Mouse (Mus musculus) neural tube, embryonic 15.5 days (tissue): ENCODE measurements around the gene Pdgfra. TPM values are rescaled to one million over a fixed set of nuclear protein-coding genes. Genes with fewer than 3 reads are reported as not detected.

Experiments used
- ATAC-seq: fragments of 200-750 bp; cut with Nextera tagmentation; 2 replicates; pipeline ENCODE4 v1.8.0; 2017; ENCODE audit warnings: mild to moderate bottlenecking, moderate TSS enrichment, moderate library complexity; ENCODE audit not compliant: low FRiP score
- H3K27ac ChIP-seq: fragments of 300-500 bp; sonication (generic); replicated peaks from 2 replicates; pipeline ENCODE4 v1.5.1; 2015; ENCODE audit warnings: mild to moderate bottlenecking, inconsistent platforms
- H3K27me3 ChIP-seq: fragments of 300-500 bp; sonication (generic); replicated peaks from 2 replicates; pipeline ENCODE4 v1.6.1; 2015; ENCODE audit warnings: inconsistent platforms
- H3K36me3 ChIP-seq: fragments of 300-500 bp; sonication (generic); 2 replicates; pipeline ENCODE4 v1.6.1; 2015; ENCODE audit warnings: inconsistent platforms
- H3K4me1 ChIP-seq: fragments of 300-500 bp; sonication (generic); 2 replicates; pipeline ENCODE4 v1.6.1; 2015; ENCODE audit warnings: inconsistent platforms
- H3K4me2 ChIP-seq: fragments of 300-500 bp; sonication (generic); 2 replicates; pipeline ENCODE4 v1.6.1; 2015; ENCODE audit warnings: inconsistent platforms, mild to moderate bottlenecking, moderate library complexity
- H3K4me3 ChIP-seq: fragments of 300-500 bp; sonication (generic); replicated peaks from 2 replicates; pipeline ENCODE4 v1.5.1; 2015; ENCODE audit warnings: mild to moderate bottlenecking, inconsistent platforms
- H3K9ac ChIP-seq: fragments of 300-500 bp; sonication (generic); replicated peaks from 2 replicates; pipeline ENCODE4 v1.6.1; 2015; ENCODE audit warnings: mild to moderate bottlenecking, inconsistent platforms
- H3K9me3 ChIP-seq: fragments of 300-500 bp; sonication (generic); replicated peaks from 2 replicates; pipeline ENCODE4 v1.6.1; 2016; ENCODE audit warnings: inconsistent platforms
- WGBS: fragments of 180-500 bp; shearing (Covaris S2); methylation state at CpG from one replicate; pipeline ENCODE4 v1.1.7; 2015; ENCODE audit warnings: mixed read lengths; 5-methylcytosine and 5-hydroxymethylcytosine counted together
- polyA plus RNA-seq: library from polyadenylated mRNA; unstranded; fragments of >200 nt; fragmentation: Nextera tagmentation; extraction: Ambion mirVana; gene quantifications from 2 replicates; pipeline ENCODE4 v1.2.1, GENCODE M21; 2015

Gene Pdgfra
- polyA plus RNA-seq, 1 experiment from 2014 or later = 16.0 TPM

- no peaks in the 10 kb centered on the region for H3K9me3 ChIP-seq
- peak; percentile 36 for ATAC-seq
- H3K36me3 ChIP-seq = no peaks in the 10 kb centered on the region
- H3K4me3 ChIP-seq = peak overlapping the region; percentile 40
- H3K4me2 ChIP-seq = peak overlapping the region; percentile 71
- H3K27me3 ChIP-seq = peaks cover 39% of the 10 kb centered on the region
- H3K27ac ChIP-seq = no peak overlapping the region
- peaks cover 49% of the 10 kb centered on the region for H3K4me1 ChIP-seq
- H3K9ac ChIP-seq = peak overlapping the region; percentile 24
- 1% methylated on average over 21 of the region's 21 CpGs for WGBS
Observed at GRCm38 (mm10) chr5:75156554-75157036, 4.5 kb downstream of the Pdgfra start.

GRCm38 (mm10) chr5:75157038-75157437 is 4.9 kb downstream of the Pdgfra start:
- peak overlapping the region; percentile 24; the same call in 1 of the 2 replicates for H3K9ac ChIP-seq
- H3K4me1 ChIP-seq = peaks cover 45% of the 10 kb centered on the region
- H3K27me3 ChIP-seq = peaks cover 34% of the 10 kb centered on the region
- WGBS = 0% methylated on average over 3 of the region's 3 CpGs
- H3K4me3 ChIP-seq = peak overlapping the region; percentile 40
- no peak overlapping the region for H3K27ac ChIP-seq
- ATAC-seq = no peak
- no peaks in the 10 kb centered on the region for H3K36me3 ChIP-seq
- no peaks in the 10 kb centered on the region for H3K9me3 ChIP-seq
- peak overlapping the region; percentile 71 for H3K4me2 ChIP-seq

GRCm38 (mm10) chr5:75160530-75161170 is 8.6 kb downstream of the Pdgfra start:
- Histone ChIP-seq H3K4me1 (peaks cover 21% of the 10 kb centered on the region), H3K4me3 (no peak overlapping the region), H3K9me3 (no peaks in the 10 kb centered on the region), H3K9ac (no peak overlapping the region), H3K4me2 (no peak overlapping the region), H3K27ac (no peak overlapping the region), H3K36me3 (no peaks in the 10 kb centered on the region), H3K27me3 (peaks cover 6% of the 10 kb centered on the region)
- 50% methylated on average over 12 of the region's 12 CpGs for WGBS
- no peak for ATAC-seq

- Histone ChIP-seq H3K27ac (no peak overlapping the region), H3K4me2 (no peak overlapping the region), H3K4me3 (no peak overlapping the region), H3K27me3 (peaks cover 2% of the 10 kb centered on the region; the same call in 1 of the 2 replicates), H3K36me3 (no peaks in the 10 kb centered on the region), H3K9ac (no peak overlapping the region), H3K9me3 (no peaks in the 10 kb centered on the region), H3K4me1 (peaks cover 12% of the 10 kb centered on the region)
- no peak for ATAC-seq
- 89% methylated on average over 6 of the region's 6 CpGs for WGBS
Observed at GRCm38 (mm10) chr5:75161586-75161985, 9.5 kb downstream of the Pdgfra start.

- Histone ChIP-seq H3K9ac (no peak overlapping the region), H3K4me2 (no peak overlapping the region), H3K27me3 (no peaks in the 10 kb centered on the region; the same call in 1 of the 2 replicates), H3K27ac (no peak overlapping the region), H3K4me1 (peaks cover 8% of the 10 kb centered on the region; the same call in 1 of the 2 replicates), H3K4me3 (no peak overlapping the region), H3K36me3 (no peaks in the 10 kb centered on the region), H3K9me3 (no peaks in the 10 kb centered on the region)
- ATAC-seq = no peak
- WGBS = 72% methylated on average over 23 of the region's 23 CpGs
Observed at GRCm38 (mm10) chr5:75163289-75163951, 11.3 kb downstream of the Pdgfra start.

- H3K9me3 ChIP-seq = no peaks in the 10 kb centered on the region
- H3K27ac ChIP-seq = no peak overlapping the region
- H3K27me3 ChIP-seq = no peaks in the 10 kb centered on the region; the same call in 1 of the 2 replicates
- no peak for ATAC-seq
- H3K36me3 ChIP-seq = no peaks in the 10 kb centered on the region
- H3K4me2 ChIP-seq = no peak overlapping the region
- 82% methylated on average over 4 of the region's 4 CpGs for WGBS
- H3K4me3 ChIP-seq = no peak overlapping the region
- no peak overlapping the region for H3K9ac ChIP-seq
- H3K4me1 ChIP-seq = peaks cover 8% of the 10 kb centered on the region; the same call in 1 of the 2 replicates
Observed at GRCm38 (mm10) chr5:75164688-75165087, 12.6 kb downstream of the Pdgfra start.

- Histone ChIP-seq H3K27me3 (no peaks in the 10 kb centered on the region), H3K27ac (no peak overlapping the region), H3K4me2 (no peak overlapping the region), H3K4me3 (no peak overlapping the region), H3K4me1 (no peaks in the 10 kb centered on the region), H3K9me3 (no peaks in the 10 kb centered on the region), H3K9ac (no peak overlapping the region), H3K36me3 (no peaks in the 10 kb centered on the region)
- ATAC-seq = no peak
- 44% methylated on average over 6 of the region's 6 CpGs for WGBS
Observed at GRCm38 (mm10) chr5:75169837-75170236, 17.7 kb downstream of the Pdgfra start.

GRCm38 (mm10) chr5:75171859-75172258 is 19.8 kb downstream of the Pdgfra start:
- no peak for ATAC-seq
- 69% methylated on average over 10 of the region's 10 CpGs for WGBS
- H3K27ac ChIP-seq = no peak overlapping the region

GRCm38 (mm10) chr5:75179249-75179648 is 27.2 kb downstream of the Pdgfra start:
- H3K9me3 ChIP-seq = no peaks in the 10 kb centered on the region
- H3K27me3 ChIP-seq = no peaks in the 10 kb centered on the region
- 73% methylated on average over 10 of the region's 10 CpGs for WGBS
- H3K9ac ChIP-seq = no peak overlapping the region
- no peaks in the 10 kb centered on the region for H3K4me1 ChIP-seq
- no peak overlapping the region for H3K4me3 ChIP-seq
- H3K36me3 ChIP-seq = no peaks in the 10 kb centered on the region
- H3K4me2 ChIP-seq = no peak overlapping the region
- no peak overlapping the region for H3K27ac ChIP-seq
- no peak for ATAC-seq

More at GRCm38 (mm10) chr5:75171859-75172258, 19.8 kb downstream of the Pdgfra start:
- no peaks in the 10 kb centered on the region for H3K36me3 ChIP-seq
- no peak overlapping the region for H3K4me3 ChIP-seq
- no peak overlapping the region for H3K9ac ChIP-seq
- H3K4me1 ChIP-seq = no peaks in the 10 kb centered on the region
- H3K9me3 ChIP-seq = no peaks in the 10 kb centered on the region
- H3K27me3 ChIP-seq = no peaks in the 10 kb centered on the region
- H3K4me2 ChIP-seq = no peak overlapping the region

GRCm38 (mm10) chr5:75179726-75180290 is 27.7 kb downstream of the Pdgfra start:
- Histone ChIP-seq H3K36me3 (no peaks in the 10 kb centered on the region), H3K27ac (0 out of 2 replicates have a peak overlapping the region, but pooled peaks have one; percentile 28), H3K4me2 (no peak overlapping the region), H3K27me3 (no peaks in the 10 kb centered on the region), H3K4me1 (no peaks in the 10 kb centered on the region), H3K9ac (no peak overlapping the region), H3K9me3 (no peaks in the 10 kb centered on the region), H3K4me3 (no peak overlapping the region)
- ATAC-seq = no peak
- 77% methylated on average over 12 of the region's 12 CpGs for WGBS

- no peaks in the 10 kb centered on the region for H3K36me3 ChIP-seq
- H3K4me2 ChIP-seq = no peak overlapping the region
- no peak overlapping the region for H3K4me3 ChIP-seq
- no peak for ATAC-seq
- no peaks in the 10 kb centered on the region for H3K4me1 ChIP-seq
- H3K27me3 ChIP-seq = no peaks in the 10 kb centered on the region
- 80% methylated on average over 6 of the region's 6 CpGs for WGBS
- no peak overlapping the region for H3K27ac ChIP-seq
- H3K9me3 ChIP-seq = no peaks in the 10 kb centered on the region
- no peak overlapping the region for H3K9ac ChIP-seq
Observed at GRCm38 (mm10) chr5:75183653-75184052, 31.6 kb downstream of the Pdgfra start.

GRCm38 (mm10) chr5:75184112-75184511 is 32.0 kb downstream of the Pdgfra start:
- no peak overlapping the region for H3K4me2 ChIP-seq
- no peaks in the 10 kb centered on the region for H3K9me3 ChIP-seq
- WGBS = 88% methylated on average over 5 of the region's 5 CpGs
- no peak overlapping the region for H3K9ac ChIP-seq
- no peak for ATAC-seq
- no peak overlapping the region for H3K4me3 ChIP-seq
- no peaks in the 10 kb centered on the region for H3K4me1 ChIP-seq
- H3K36me3 ChIP-seq = no peaks in the 10 kb centered on the region
- H3K27ac ChIP-seq = no peak overlapping the region
- H3K27me3 ChIP-seq = no peaks in the 10 kb centered on the region
